Mouse (Mus musculus) stomach, postnatal 0 days (tissue): ENCODE results near the gene 1700047I17Rik2.
"Not testable (repeated sequence)": the region's sequence is repeated elsewhere in the genome, so short reads cannot be mapped to it uniquely, and the experiment has no call there.

ENCODE experiments used
- CTCF ChIP-seq: IDR thresholded peaks from 2 replicates; pipeline ENCODE4 v1.5.1; 2016; ENCODE audit warnings: antibody characterized with exemption, low read depth, mild to moderate bottlenecking, moderate library complexity
- EP300 ChIP-seq: optimal IDR thresholded peaks from 2 replicates; pipeline ENCODE3; 2016; ENCODE audit warnings: antibody characterized with exemption

- TF ChIP-seq CTCF, EP300: not testable (repeated sequence)
These were observed 44.0 kb upstream of the 1700047I17Rik2 start for GRCm38 (mm10) chr12:55155449-55155783.
